Mouse (Mus musculus): ENCODE results near the gene Ttc9c. TPM values are rescaled to one million over a fixed set of nuclear protein-coding genes. Genes with fewer than 3 reads are reported as not detected.
A peak's percentile ranks its signal among the peaks of the same experiment; 100 is the strongest.
"Not testable (repeated sequence)": the region's sequence is repeated elsewhere in the genome, so short reads cannot be mapped to it uniquely, and the experiment has no call there.

The Ttc9c gene
- total RNA-seq (2021), result 10 to 100 TPM; 13.6 to 18.3 TPM
- long read RNA-seq, experiment 1, partial matches to known transcripts, result 0 of 7 reads
- long read RNA-seq, experiment 1, other reads (novel, unspliced or antisense), result 0 of 7 reads
- long read RNA-seq, experiment 2, transcript Ttc9c-201 (3 exons, 1,585 nt), result major isoform, 5 of 9 reads
- long read RNA-seq, experiment 2, partial matches to known transcripts, result 1 of 9 reads
- long read RNA-seq, experiment 2, other reads (novel, unspliced or antisense), result 2 of 9 reads

GRCm38 (mm10) chr19:8818801-8819595 lies at the start of gene Ttc9c:
Gene Ttc9c (minus strand): TSS chr19:8819333.
- peak; percentile 96 to 99 for DNase-seq

DNA sequence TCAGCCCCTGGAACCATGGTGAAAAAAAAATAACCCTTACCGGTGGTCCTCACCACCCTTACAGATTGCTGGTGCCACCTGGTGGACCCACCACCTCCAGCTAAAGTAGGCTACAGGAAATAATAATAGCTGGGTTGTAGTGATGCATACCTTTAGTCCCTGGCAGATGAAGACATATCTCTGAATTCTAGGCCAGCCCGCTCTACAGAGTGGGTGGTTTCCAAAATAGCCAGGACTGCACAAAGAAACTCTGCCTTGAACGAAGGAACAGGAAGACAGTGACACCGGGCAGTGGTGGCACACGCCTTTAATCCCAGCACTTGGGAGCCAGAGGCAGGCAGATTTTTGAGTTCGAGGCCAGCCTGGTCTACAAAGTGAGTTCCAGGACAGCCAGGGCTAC lies 45.1 kb upstream of the Ttc9c start:
- no peak for DNase-seq

GRCm38 (mm10) chr19:8859018-8859417 lies 39.9 kb upstream of the Ttc9c start:
- peak in 1 of 2 experiments; percentile 49 for DNase-seq

DNA sequence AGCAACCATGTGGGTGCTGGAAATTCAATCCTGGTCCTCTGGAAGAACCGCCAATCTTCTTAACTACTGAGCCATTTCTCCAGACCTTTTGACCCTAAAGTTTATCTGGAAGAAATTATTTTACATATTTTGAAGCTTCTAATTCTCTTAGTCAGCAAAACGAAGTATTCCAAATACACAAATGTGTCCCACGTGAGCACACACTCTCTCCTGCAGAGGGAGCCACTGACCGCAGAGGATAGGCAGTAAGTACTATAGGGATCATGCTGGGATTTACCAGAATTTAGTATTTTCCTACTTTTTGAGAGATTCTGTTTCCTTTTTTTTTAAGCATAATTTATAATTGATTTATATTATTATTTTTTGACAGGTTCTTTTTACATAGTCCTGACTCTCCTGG lies 38.6 kb upstream of the Ttc9c start:
- DNase-seq, result peak; percentile 49 to 66

DNA sequence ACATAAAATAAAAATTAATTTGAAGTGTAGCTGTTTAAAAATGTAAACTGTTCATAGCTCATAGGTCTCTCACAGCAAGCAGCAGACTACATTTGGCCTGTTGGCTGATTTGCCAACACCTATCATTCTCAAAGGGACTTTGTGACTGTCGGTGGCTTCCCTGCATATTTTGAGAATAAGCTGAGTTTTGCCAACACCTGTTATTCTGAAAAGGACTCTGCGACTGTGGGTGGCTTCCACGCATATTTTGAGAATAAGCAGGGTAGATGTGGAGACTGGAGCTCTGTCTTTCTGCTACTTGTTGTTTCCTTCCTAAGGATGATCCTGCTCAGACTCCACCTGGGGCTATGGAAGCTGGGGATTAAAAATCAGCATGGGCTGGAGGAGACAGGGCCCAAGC lies 34.0 kb upstream of the Ttc9c start:
- DNase-seq, result no peak

- peak; percentile 53 to 59 for DNase-seq
These were observed 33.2 kb upstream of the Ttc9c start for GRCm38 (mm10) chr19:8852236-8852928.

GRCm38 (mm10) chr19:8851639-8852038 lies 32.5 kb upstream of the Ttc9c start:
- peak in 1 of 2 experiments; percentile 24 for DNase-seq

DNA sequence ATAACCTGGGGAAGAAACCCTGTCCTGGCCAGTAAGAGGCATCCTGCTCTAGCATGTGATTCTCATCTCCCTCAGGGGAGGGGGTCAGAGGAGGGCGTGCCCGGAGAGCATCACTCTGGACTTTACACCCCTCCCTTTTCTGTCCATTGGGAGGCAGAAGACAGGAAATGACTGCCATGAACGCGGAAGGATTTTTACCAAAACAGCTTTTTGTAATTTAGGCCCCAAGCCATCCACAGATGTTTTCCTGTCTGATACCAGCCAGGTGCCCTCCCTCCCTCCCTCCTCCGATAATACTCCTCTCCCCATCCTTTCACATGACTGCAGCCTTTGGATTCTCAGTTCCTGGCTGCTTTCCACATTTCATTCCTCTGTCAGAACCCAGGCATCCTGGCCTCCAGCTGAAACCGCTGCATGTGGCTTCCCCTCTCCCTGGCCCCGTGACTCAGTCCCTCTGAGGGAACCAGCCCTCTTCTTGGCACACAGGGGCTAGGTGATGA lies 31.3 kb upstream of the Ttc9c start, which contains the start of gene Lrrn4cl:
TSS of gene Lrrn4cl (plus strand) at position 367 of the 500 bp plus-strand sequence.
- peak; percentile 47 to 72 for DNase-seq

GRCm38 (mm10) chr19:8848356-8848755 lies 29.2 kb upstream of the Ttc9c start:
- DNase-seq, result no peak

DNA sequence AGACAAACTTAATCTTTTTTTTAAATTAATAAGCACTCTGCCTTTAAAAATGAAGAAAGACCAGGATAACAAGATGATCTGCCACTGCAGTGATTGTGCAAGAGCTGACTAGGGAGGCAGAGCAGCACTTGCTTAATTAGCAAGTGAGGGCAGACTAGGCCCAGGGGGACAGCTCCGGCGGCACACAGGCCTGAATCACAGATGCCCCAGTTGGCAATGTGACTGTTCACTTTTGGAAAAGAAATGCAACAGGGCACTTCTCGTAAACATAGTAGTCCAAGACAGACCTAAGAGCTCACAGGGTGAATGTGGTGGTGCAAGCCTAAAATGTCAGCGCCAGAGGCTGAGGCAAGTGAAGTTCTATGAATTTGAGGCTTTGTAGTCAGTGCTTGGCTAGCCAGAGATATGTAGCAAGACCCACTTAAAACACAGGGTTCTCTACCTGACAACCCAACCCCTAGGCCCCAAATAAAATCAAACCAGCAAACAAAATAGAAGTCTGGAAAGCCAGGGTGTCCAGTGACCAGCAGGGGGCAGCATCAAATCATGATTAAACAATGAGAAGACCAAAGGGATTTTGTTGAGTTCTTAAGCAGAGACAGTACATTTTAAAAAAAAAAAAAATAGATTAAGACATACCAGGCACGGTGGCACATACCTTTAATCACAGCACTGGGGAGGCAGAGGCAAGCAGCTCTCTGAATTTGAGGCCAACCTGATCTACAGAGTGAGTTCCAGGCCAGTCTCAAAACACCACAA lies 25.4 kb upstream of the Ttc9c start:
- DNase-seq, result peak; percentile 69 to 94

- DNase-seq, result peak; percentile 43 to 45
These were observed 23.8 kb upstream of the Ttc9c start for GRCm38 (mm10) chr19:8842961-8843360.

DNA sequence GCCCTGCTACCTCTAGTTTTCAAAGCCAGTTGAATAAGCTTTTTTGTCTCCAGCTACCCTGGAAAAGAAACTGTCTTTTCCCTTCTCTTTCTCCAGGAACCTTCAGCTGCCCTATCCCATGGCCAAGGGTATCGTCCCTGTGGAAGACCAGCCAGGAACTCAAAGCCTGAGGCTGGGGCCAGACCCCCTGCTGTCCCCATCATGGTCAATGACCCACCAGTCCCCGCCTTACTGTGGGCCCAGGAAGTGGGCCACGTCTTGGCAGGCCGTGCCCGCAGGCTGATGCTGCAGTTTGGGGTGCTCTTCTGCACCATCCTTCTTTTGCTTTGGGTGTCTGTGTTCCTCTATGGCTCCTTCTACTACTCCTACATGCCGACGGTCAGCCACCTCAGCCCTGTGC lies 21.9 kb upstream of the Ttc9c start:
- DNase-seq, result no peak

GRCm38 (mm10) chr19:8839908-8840791 lies 21.0 kb upstream of the Ttc9c start:
- DNase-seq, result peak; percentile 83 to 86

DNA sequence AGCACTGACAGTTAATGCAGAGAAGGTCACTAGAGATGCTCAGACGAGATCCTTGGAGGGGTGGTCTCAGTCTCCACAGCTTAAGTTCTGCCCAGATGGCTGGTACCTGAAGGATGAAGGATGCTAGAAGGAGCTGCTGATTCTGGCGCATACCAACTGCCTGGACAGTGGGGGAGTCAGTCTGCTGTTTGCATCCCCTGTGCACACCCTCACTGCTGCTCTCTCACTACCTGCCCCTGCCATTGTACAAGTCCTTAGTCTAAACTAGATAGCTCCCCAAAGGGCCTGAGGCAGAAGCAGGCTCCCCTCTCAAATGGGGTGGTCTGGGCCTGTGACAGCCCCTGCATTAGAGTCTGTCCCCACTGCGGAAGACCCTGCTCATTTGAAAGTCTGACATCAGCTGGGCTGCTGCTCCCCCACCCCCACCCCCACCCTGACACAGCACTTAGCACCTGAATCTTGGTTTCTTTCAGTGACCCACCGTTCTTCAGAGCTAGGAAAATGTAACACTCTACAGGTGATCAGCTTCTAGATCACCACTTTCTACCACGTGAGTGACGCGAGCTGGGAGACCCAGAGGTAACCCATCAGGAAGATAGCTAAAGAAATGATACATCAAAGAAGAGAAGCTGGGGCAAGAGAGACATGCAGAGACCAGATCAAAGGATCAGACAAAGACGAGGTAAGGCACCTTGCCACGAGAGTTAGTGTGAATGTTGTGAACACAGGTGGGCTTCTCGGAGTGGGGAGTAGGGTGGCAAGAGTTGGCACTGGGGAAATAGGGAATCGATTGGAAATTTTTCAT lies 20.2 kb upstream of the Ttc9c start, which contains the start of gene Gng3:
TSS of gene Gng3 (minus strand) at position 92 of the 805 bp plus-strand sequence.
- DNase-seq, result no peak

GRCm38 (mm10) chr19:8838041-8838730 lies 19.1 kb upstream of the Ttc9c start:
- peak; percentile 39 to 58 for DNase-seq

- DNase-seq, result peak; percentile 85 to 91
These were observed 18.2 kb upstream of the Ttc9c start, which contains the start of gene Bscl2 for GRCm38 (mm10) chr19:8837251-8837791. Gene Bscl2 (plus strand): TSS chr19:8837467.

DNA sequence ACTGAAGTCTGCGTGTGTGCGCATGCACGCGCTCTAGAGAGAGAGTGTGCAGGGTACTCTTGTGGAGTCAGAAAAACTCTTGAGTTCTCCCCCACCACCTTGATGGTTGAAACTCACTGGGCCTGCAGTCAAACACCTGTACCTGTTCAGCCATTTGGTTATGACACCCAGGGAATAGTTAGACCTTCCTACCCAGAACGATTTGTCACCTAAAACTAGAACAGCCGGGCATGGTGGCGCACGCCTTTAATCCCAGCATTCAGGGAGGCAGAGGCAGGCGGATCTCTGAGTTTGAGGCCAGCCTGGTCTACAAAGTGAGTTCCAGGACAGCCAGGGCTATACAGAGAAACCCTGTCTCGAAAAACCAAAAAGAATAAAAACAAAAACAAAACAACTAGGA lies 17.2 kb upstream of the Ttc9c start:
- not testable (repeated sequence) for DNase-seq

DNA sequence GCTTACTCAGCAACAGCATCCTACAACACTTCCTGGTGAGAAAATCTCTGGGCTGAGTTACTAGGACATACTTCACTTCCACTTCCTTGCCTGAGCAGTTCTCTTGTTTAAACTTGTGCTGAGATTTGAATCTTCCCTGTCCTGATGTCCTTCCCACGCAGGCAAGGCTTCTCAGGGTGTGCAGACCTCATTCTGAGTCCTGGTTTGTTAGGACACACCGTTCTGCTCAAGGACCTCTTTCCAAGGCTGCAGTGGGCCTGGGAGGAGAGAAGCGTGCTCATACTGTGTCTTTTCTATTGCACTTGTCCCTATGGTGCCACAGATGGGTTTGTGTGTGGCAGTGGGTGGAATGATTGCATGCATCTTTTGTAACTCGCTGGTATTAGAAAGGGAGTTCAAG lies 13.8 kb upstream of the Ttc9c start:
- no peak for DNase-seq

DNA sequence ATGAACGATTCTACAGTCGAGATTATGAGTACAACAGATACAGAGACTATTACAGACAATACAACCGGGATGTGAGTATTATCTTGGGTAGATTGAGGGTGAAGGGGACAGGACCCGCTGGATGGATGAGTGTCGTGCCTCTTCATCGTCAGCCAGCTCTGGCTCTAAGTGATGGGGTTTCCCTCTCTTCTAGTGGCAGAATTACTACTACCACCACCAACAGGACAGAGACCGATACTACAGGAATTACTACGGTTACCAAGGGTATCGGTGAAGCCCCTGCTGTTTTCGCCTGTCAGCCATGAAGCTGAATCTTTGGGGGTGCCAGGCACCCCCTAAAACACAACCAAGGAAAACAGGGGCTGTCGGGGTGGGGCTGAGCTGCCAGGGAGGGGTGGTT lies 12.1 kb upstream of the Ttc9c start:
- no peak for DNase-seq

Measured in heart, adult 18-20 months (tissue).